Mouse (Mus musculus): ENCODE results near the gene Zfp740.

DNA sequence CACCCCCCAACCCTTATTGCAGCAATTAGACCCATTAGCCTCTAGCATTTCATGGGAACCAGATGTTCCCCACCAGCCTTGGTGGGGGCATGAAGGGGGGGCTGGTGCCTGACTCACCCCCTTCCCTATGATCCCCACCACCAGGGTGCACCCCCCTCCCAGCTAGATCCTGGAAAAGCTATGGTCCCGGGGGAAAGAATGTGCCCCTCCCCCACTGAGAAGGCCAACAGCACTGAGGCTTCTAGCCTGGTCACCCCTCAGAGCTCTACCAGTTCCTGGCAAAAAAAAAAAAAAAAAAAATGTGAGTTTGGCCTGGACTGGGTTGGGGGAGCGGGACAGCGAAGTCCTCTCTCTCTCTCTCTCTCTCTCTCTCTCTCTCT lies 45.8 kb downstream of the Zfp740 start:
- TF ChIP-seq MAFK (IDR thresholded peaks at IDR 0.05; ENCODE audit: insufficient replicate concordance, low read length): no peak
- no peak for TF ChIP-seq CTCF (conservative IDR thresholded peaks at IDR 0.05 in 1 of 2, IDR thresholded peaks at IDR 0.05 in 1 of 2; ENCODE audit: low read depth in 2 of 2, low read length in 2 of 2)
- no peak for TF ChIP-seq ZC3H11A (IDR thresholded peaks at IDR 0.05; ENCODE audit: low read depth, low read length)
- no peak for TF ChIP-seq POLR2A (IDR thresholded peaks at IDR 0.05; ENCODE audit: low read depth, low read length)
- TF ChIP-seq MAX (IDR thresholded peaks at IDR 0.05; ENCODE audit: low read length): no peak
- no peak for TF ChIP-seq TBP (conservative IDR thresholded peaks at IDR 0.05; ENCODE audit: low read depth, low read length)
- no peak for TF ChIP-seq TCF12 (IDR thresholded peaks at IDR 0.05; ENCODE audit: low read depth, low read length)
- TF ChIP-seq ZKSCAN1 (IDR thresholded peaks at IDR 0.05; ENCODE audit: borderline replicate concordance, low read depth, low read length): no peak
- no peak for TF ChIP-seq ETS1 (conservative IDR thresholded peaks at IDR 0.05; ENCODE audit: low read depth, low read length)
- no peak for TF ChIP-seq HCFC1 (IDR thresholded peaks at IDR 0.05; ENCODE audit: low read depth, low read length)

Measured in CH12.LX (cell line).